ENCODE assay signal across 16 mouse cellular contexts in genomic region chr2:144231115-144231514, GRCm38 (mm10). TPM values are rescaled to one million over a fixed set of nuclear protein-coding genes. Genes with fewer than 3 reads are reported as not detected.
DNase-seq lines count a peak whose midpoint lies in the region; ATAC-seq and TF ChIP-seq lines count a peak whose summit lies in the region.
"Had no signal": no experiment of that assay in that cellular context is flagged by ENCODE, and none has a peak within 500 bp of the region (broad histone marks: within the 10 kb centered on the region; RNA-seq: fewer than 3 reads in every experiment).

No protein-coding gene starts in this region.

- peak overlapping the region; percentile 18; the same call in 1 of the 2 replicates for H3K4me2 ChIP-seq in intestine, embryonic 14.5 days (ENCODE audit: low read length)
- H3K4me2 ChIP-seq: heart, embryonic 13.5 days; hindbrain, embryonic 15.5 days; limb, embryonic 12.5 days had no signal

- H3K27me3 ChIP-seq in MEL (ENCODE audit: control insufficient read depth in 1 of 2, insufficient read depth in 2 of 2, low read length in 2 of 2) = no peaks in the 10 kb centered on the region
- no peaks in the 10 kb centered on the region for H3K27me3 ChIP-seq in intestine, embryonic 14.5 days (replicated peaks; ENCODE audit: control insufficient read depth, insufficient read depth, low read length)
- H3K27me3 ChIP-seq in megakaryocyte, embryonic 14.5 days (replicated peaks) = no peaks in the 10 kb centered on the region
- H3K27me3 ChIP-seq: heart, embryonic 13.5 days; hindbrain, embryonic 15.5 days; limb, embryonic 12.5 days had no signal

- DNase-seq in CD4-positive, CD25-positive, alpha-beta regulatory T cell, adult 2 months (ENCODE audit: low read depth, low spot score) = peak; percentile 38
- DNase-seq in MEL (ENCODE audit: low read depth, low spot score) = peak; percentile 95
- no peak for DNase-seq in intestine, embryonic 14.5 days (ENCODE audit: low spot score)
- no peak for DNase-seq in left cerebral cortex, adult 2 months (ENCODE audit: extremely low spot score in 1 of 2, low spot score in 2 of 2)
- DNase-seq in thymus, adult 18-20 months = no peak
- no peak for DNase-seq in thymus, postnatal 10 days (ENCODE audit: low spot score in 2 of 2)
- DNase-seq in ovary, adult 18-20 months (ENCODE audit: low spot score) = no peak
- DNase-seq: cerebellum, postnatal 25 days; gastrocnemius, postnatal 10 days; right cerebral cortex, postnatal 4 days had no signal

- peak overlapping the region; percentile 72 for H3K9ac ChIP-seq in MEL (ENCODE audit: control insufficient read depth, low read depth, low read length, poor library complexity, severe bottlenecking)
- no peak overlapping the region for H3K9ac ChIP-seq in intestine, embryonic 14.5 days (ENCODE audit: low read length)
- H3K9ac ChIP-seq: heart, embryonic 13.5 days; hindbrain, embryonic 15.5 days; limb, embryonic 12.5 days had no signal

- no peak for TF ChIP-seq RAD21 in MEL (IDR thresholded peaks at IDR 0.05; ENCODE audit: low read depth, low read length)

- H3K9me3 ChIP-seq in MEL (replicated peaks; ENCODE audit: insufficient read depth, low read length) = no peaks in the 10 kb centered on the region
- peaks cover 6% of the 10 kb centered on the region; the same call in 1 of the 2 replicates for H3K9me3 ChIP-seq in intestine, embryonic 14.5 days (ENCODE audit: control insufficient read depth, low read length)
- peaks cover 18% of the 10 kb centered on the region for H3K9me3 ChIP-seq in megakaryocyte, embryonic 14.5 days
- H3K9me3 ChIP-seq: hindbrain, embryonic 15.5 days had no signal

- peak; percentile 70 to 93; a peak in 3 of 4 replicates for TF ChIP-seq EP300 in MEL (IDR thresholded peaks at IDR 0.05; ENCODE audit: low read depth in 1 of 2, low read length in 2 of 2)

- H3K36me3 ChIP-seq in MEL (ENCODE audit: control insufficient read depth in 1 of 2, insufficient read depth in 2 of 2, low read length in 2 of 2) = peaks cover 0 to 11% of the 10 kb centered on the region in 2 experiments; a peak in 2 of 4 replicates
- no peaks in the 10 kb centered on the region for H3K36me3 ChIP-seq in intestine, embryonic 14.5 days (ENCODE audit: control insufficient read depth, insufficient read depth, low read length)
- peaks cover 10% of the 10 kb centered on the region for H3K36me3 ChIP-seq in megakaryocyte, embryonic 14.5 days (replicated peaks; ENCODE audit: low read length)
- H3K36me3 ChIP-seq: heart, embryonic 13.5 days; hindbrain, embryonic 15.5 days; limb, embryonic 12.5 days had no signal

- no peak for TF ChIP-seq CTCF in MEL (IDR thresholded peaks at IDR 0.05 in 2 of 3, conservative IDR thresholded peaks at IDR 0.05 in 1 of 3; ENCODE audit: control insufficient read depth in 1 of 3, insufficient read depth in 1 of 3, low read depth in 2 of 3, low read length in 3 of 3, poor library complexity in 1 of 3, severe bottlenecking in 1 of 3)
- no peak for TF ChIP-seq CTCF in left cerebral cortex, adult 2 months (IDR thresholded peaks at IDR 0.05)

- peaks cover 5 to 14% of the 10 kb centered on the region in 2 experiments for H3K4me1 ChIP-seq in MEL (ENCODE audit: control insufficient read depth in 1 of 2, insufficient read depth in 2 of 2, low read length in 2 of 2)
- H3K4me1 ChIP-seq in intestine, embryonic 14.5 days (replicated peaks; ENCODE audit: control insufficient read depth, insufficient read depth, low read length) = 0 out of 2 replicates have a peak, but pooled peaks cover 4% of the 10 kb centered on the region
- H3K4me1 ChIP-seq in megakaryocyte, embryonic 14.5 days = peaks cover 23% of the 10 kb centered on the region
- H3K4me1 ChIP-seq: hindbrain, embryonic 15.5 days had no signal

- peak overlapping the region; percentile 39 to 45 for H3K4me3 ChIP-seq in MEL (ENCODE audit: control insufficient read depth in 1 of 2, insufficient read depth in 1 of 2, low read depth in 2 of 2, low read length in 2 of 2)
- H3K4me3 ChIP-seq in intestine, embryonic 14.5 days (ENCODE audit: low read depth, low read length) = no peak overlapping the region
- H3K4me3 ChIP-seq in megakaryocyte, embryonic 14.5 days (replicated peaks) = peak overlapping the region; percentile 87
- H3K4me3 ChIP-seq in left cerebral cortex, adult 2 months = no peak overlapping the region
- H3K4me3 ChIP-seq: heart, embryonic 13.5 days; hindbrain, embryonic 15.5 days; limb, embryonic 12.5 days had no signal

- 62% methylated on average over 5 of the region's 5 CpGs for WGBS in intestine, embryonic 14.5 days

- TF ChIP-seq POLR2A in MEL (IDR thresholded peaks at IDR 0.05; ENCODE audit: control insufficient read depth in 1 of 2, insufficient read depth in 1 of 2, low read depth in 1 of 2, low read length in 2 of 2, poor library complexity in 1 of 2) = peak; percentile 72 to 81

- peak overlapping the region; percentile 99 for H3K27ac ChIP-seq in MEL (ENCODE audit: control insufficient read depth, low read depth, low read length)
- no peak overlapping the region for H3K27ac ChIP-seq in intestine, embryonic 14.5 days (ENCODE audit: low read depth)
- H3K27ac ChIP-seq in left cerebral cortex, adult 2 months = no peak overlapping the region
- H3K27ac ChIP-seq: heart, embryonic 13.5 days; hindbrain, embryonic 15.5 days; kidney, postnatal 0 days; limb, embryonic 12.5 days had no signal

- peaks cover 1% of the 10 kb centered on the region; the same call in 1 of the 2 replicates for H3K79me2 ChIP-seq in MEL (ENCODE audit: control insufficient read depth, insufficient read depth, low read length, poor library complexity)

- intact Hi-C loops in left cerebral cortex, adult 2 months (cut with DNase I) = no loop called here

- ATAC-seq in intestine, embryonic 14.5 days (replicated peaks; ENCODE audit: low FRiP score, low TSS enrichment, low read depth) = no peak
- ATAC-seq: forebrain, embryonic 14.5 days had no signal

TF ChIP-seq in MEL, 35 proteins besides CTCF, POLR2A, EP300 and RAD21 (continues in another document):
- TF ChIP-seq TBP (IDR thresholded peaks at IDR 0.05; ENCODE audit: low read depth, low read length) = peak; percentile 97
- TF ChIP-seq RCOR1 (IDR thresholded peaks at IDR 0.05; ENCODE audit: low read depth, low read length) = peak; percentile 66
- TF ChIP-seq POLR2AphosphoS2 (IDR thresholded peaks at IDR 0.05; ENCODE audit: low read length) = peak; percentile 40; the same call in 1 of the 2 replicates
- TF ChIP-seq E2F4 (IDR thresholded peaks at IDR 0.05; ENCODE audit: borderline replicate concordance, low read depth, low read length) = no peak
- peak; percentile 55; the same call in 1 of the 2 replicates for TF ChIP-seq HCFC1 (IDR thresholded peaks at IDR 0.05; ENCODE audit: low read depth, low read length)
- TF ChIP-seq MAFK (IDR thresholded peaks at IDR 0.05; ENCODE audit: borderline replicate concordance, low read depth, low read length) = 0 out of 2 replicates have a peak, but pooled peaks have one; percentile 53
- no peak for TF ChIP-seq TAL1 (IDR thresholded peaks at IDR 0.05; ENCODE audit: low read length)
- TF ChIP-seq GATA1 (IDR thresholded peaks at IDR 0.05; ENCODE audit: low read depth, low read length) = peak; percentile 98
- TF ChIP-seq ZMIZ1 (IDR thresholded peaks at IDR 0.05; ENCODE audit: low read depth, low read length) = peak; percentile 90
- TF ChIP-seq UBTF (IDR thresholded peaks at IDR 0.05; ENCODE audit: borderline replicate concordance, insufficient read depth, low read depth, low read length) = no peak
- TF ChIP-seq MYC (IDR thresholded peaks at IDR 0.05; ENCODE audit: low read depth, low read length) = peak; percentile 65; the same call in 1 of the 2 replicates
- TF ChIP-seq MYB (IDR thresholded peaks at IDR 0.05; ENCODE audit: low read depth, low read length) = peak; percentile 66; the same call in 1 of the 2 replicates
- TF ChIP-seq NRF1 (IDR thresholded peaks at IDR 0.05; ENCODE audit: insufficient read depth, low read depth, low read length, poor library complexity, severe bottlenecking) = no peak
- TF ChIP-seq BHLHE40 (IDR thresholded peaks at IDR 0.05; ENCODE audit: borderline replicate concordance, low read depth, low read length) = peak; percentile 66; the same call in 1 of the 2 replicates
- no peak; the same call in 1 of the 2 replicates for TF ChIP-seq MXI1 (IDR thresholded peaks at IDR 0.05; ENCODE audit: low read depth, low read length)
- no peak for TF ChIP-seq CHD2 (IDR thresholded peaks at IDR 0.05; ENCODE audit: low read length)
- TF ChIP-seq POLR2AphosphoS5 (IDR thresholded peaks at IDR 0.05; ENCODE audit: borderline replicate concordance, low read depth, low read length) = no peak; the same call in 1 of the 2 replicates
- no peak for TF ChIP-seq JUND (IDR thresholded peaks at IDR 0.05; ENCODE audit: low read depth, low read length)
- no peak; the same call in 1 of the 2 replicates for TF ChIP-seq CHD1 (IDR thresholded peaks at IDR 0.05; ENCODE audit: low read depth, low read length)
- TF ChIP-seq MAX (IDR thresholded peaks at IDR 0.05; ENCODE audit: low read length) = no peak; the same call in none of the 2 replicates
- TF ChIP-seq ZNF384 (IDR thresholded peaks at IDR 0.05; ENCODE audit: low read depth, low read length) = no peak
- TF ChIP-seq SMC3 (IDR thresholded peaks at IDR 0.05; ENCODE audit: low read depth, low read length) = no peak
- peak; percentile 94 for TF ChIP-seq ETS1 (IDR thresholded peaks at IDR 0.05; ENCODE audit: low read depth, low read length)
- no peak for TF ChIP-seq USF2 (IDR thresholded peaks at IDR 0.05; ENCODE audit: borderline replicate concordance in 1 of 2, insufficient read depth in 1 of 2, low read depth in 1 of 2, low read length in 2 of 2)
- TF ChIP-seq SIN3A (IDR thresholded peaks at IDR 0.05; ENCODE audit: low read length) = peak; percentile 92

RNA-seq across cellular contexts. Expression of gene Mgme1, which starts 39.3 kb away (rescaled TPM):
- 14.1 and 16.8 TPM in 2 replicates for total RNA-seq in MEL (2012; rRNA removed)
- 10 to 100 TPM in 1 of 2 experiments, not detected in 1; 20.3 TPM for polyA plus RNA-seq in MEL (2012; ENCODE audit: insufficient read depth in 1 of 2, insufficient read length in 2 of 2, low read depth in 1 of 2, low replicate concordance in 2 of 2, missing spikeins in 1 of 2)
- polyA plus RNA-seq in intestine, embryonic 14.5 days (2014; fragmentation: Nextera tagmentation; extraction: Ambion mirVana) = 21.1 and 22.9 TPM in 2 replicates
- 1.2 TPM in 1 of 2 replicates, not detected in the other for polyA plus RNA-seq in megakaryocyte, embryonic 14.5 days (2012; ENCODE audit: insufficient read depth, low replicate concordance)
- total RNA-seq in left cerebral cortex, adult 2 months (2021) = 1 to 10 TPM; 5.4 to 5.7 TPM

RNA-seq across cellular contexts. Expression of gene Snx5, which starts 39.6 kb away (rescaled TPM):
- total RNA-seq in MEL (2012; rRNA removed) = 136 and 161 TPM in 2 replicates
- 100 to 1,000 TPM; 213 to 835 TPM for polyA plus RNA-seq in MEL (2012; ENCODE audit: insufficient read depth in 1 of 2, insufficient read length in 2 of 2, low read depth in 1 of 2, low replicate concordance in 2 of 2, missing spikeins in 1 of 2)
- polyA plus RNA-seq in intestine, embryonic 14.5 days (2014; fragmentation: Nextera tagmentation; extraction: Ambion mirVana) = 134 and 139 TPM in 2 replicates
- 2.7 and 34.2 TPM in 2 replicates for polyA plus RNA-seq in megakaryocyte, embryonic 14.5 days (2012; ENCODE audit: insufficient read depth, low replicate concordance)
- total RNA-seq in left cerebral cortex, adult 2 months (2021) = 10 to 100 TPM; 77.4 to 87.4 TPM

Comparison
In these comparisons a context has a peak if more than half of its experiments do, and no peak if none do; other contexts are left out.
1. DNase-seq: peak in CD4-positive, CD25-positive, alpha-beta regulatory T cell, adult 2 months (single experiment) and MEL (single experiment); none in intestine, embryonic 14.5 days (single experiment), left cerebral cortex, adult 2 months (0 of 2), thymus, adult 18-20 months (0 of 2), thymus, postnatal 10 days (0 of 2) and ovary, adult 18-20 months (single experiment).
2. H3K4me3 ChIP-seq: peak in MEL (2 of 2) and megakaryocyte, embryonic 14.5 days (single experiment); none in intestine, embryonic 14.5 days (single experiment) and left cerebral cortex, adult 2 months (single experiment).